Mouse (Mus musculus): ENCODE data around the gene Itpr3. TPM values are rescaled to one million over a fixed set of nuclear protein-coding genes. Genes with fewer than 3 reads are reported as not detected.

Gene Itpr3
- total and polyA plus RNA-seq, 2 experiments from 2014 or later: 0.58 to 4.0 TPM

DNA sequence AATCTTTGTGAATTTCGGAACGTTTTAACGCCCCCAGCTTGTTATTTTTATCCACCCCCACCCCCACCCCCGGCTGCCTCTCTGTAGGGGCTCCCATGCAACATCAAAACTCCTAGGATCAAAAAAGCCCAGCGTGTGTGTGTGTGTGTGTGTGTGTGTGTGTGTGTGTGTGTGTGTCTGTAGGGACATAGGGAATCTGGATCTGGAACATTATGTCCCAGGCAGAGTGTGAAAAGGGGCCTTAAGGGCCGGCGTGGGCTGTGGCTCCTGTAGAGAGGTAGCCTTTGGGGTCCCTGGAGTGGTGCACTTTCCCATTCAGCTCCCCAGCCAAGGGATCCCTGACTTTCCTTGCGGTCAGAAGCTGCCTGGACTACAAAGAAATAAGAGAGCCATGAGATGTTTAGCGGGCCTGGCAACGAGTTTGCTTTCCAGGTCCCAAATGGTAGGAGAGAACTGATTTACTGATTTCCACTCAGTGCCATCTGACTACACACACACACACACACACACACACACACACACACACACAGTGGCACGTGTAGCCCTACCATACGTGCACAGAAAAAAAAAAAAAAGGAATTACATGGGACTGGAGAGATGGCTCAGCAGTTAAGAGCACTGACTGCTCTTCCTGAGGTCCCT, 38.4 kb upstream of the Itpr3 start:
- Histone ChIP-seq H3K36me3 (ENCODE audit: insufficient read depth, low read length) (peaks cover 23% of the 10 kb centered on the region; the same call in 1 of the 2 replicates), H3K4me2 (ENCODE audit: low read depth, low read length) (peak overlapping the region; percentile 62), H3K27ac (peak overlapping the region; percentile 59; the same call in 1 of the 2 replicates), H3K4me1 (ENCODE audit: insufficient read depth, low read length) (peaks cover 5% of the 10 kb centered on the region; the same call in 1 of the 2 replicates), H3K9me3 (ENCODE audit: low read length) (no peaks in the 10 kb centered on the region), H3K9ac (replicated peaks; ENCODE audit: low read length) (peak overlapping the region; percentile 40; the same call in 1 of the 2 replicates), H3K4me3 (ENCODE audit: low read length) (peak overlapping the region; percentile 45), H3K27me3 (ENCODE audit: insufficient read depth, low read length) (no peaks in the 10 kb centered on the region)
- ATAC-seq: peak; percentile 36; the same call in 1 of the 2 replicates
- no peak for DNase-seq (ENCODE audit: low spot score)
- 27% methylated on average over 12 of the region's 12 CpGs for WGBS
- peak; percentile 31; the same call in 1 of the 2 replicates for TF ChIP-seq CTCF (IDR thresholded peaks at IDR 0.05; ENCODE audit: low read depth)

DNA sequence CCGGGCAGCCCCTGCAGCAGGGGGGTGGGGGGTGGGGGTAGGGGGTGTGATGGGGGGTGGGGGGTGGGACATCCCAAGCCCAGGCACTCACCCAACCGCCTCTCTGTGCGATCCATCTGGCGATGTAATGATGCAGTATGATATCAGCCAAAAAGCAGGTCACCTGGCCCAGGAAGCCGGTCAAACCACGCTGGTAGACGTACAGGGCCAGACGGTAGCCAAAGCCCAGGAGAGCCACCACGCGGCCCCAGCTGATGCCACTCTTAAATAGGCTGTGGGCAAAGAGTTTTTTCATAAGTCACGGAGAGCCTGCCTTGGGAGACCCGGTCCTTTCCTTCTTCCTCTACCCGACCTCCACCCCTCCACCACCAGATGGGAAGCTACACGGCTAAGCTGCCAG, 36.0 kb upstream of the Itpr3 start:
- Histone ChIP-seq H3K4me2 (ENCODE audit: low read depth, low read length) (no peak overlapping the region), H3K4me3 (ENCODE audit: low read length) (no peak overlapping the region), H3K36me3 (ENCODE audit: insufficient read depth, low read length) (peaks cover 32% of the 10 kb centered on the region; the same call in 1 of the 2 replicates), H3K4me1 (ENCODE audit: insufficient read depth, low read length) (peaks cover 5% of the 10 kb centered on the region; the same call in 1 of the 2 replicates), H3K27ac (no peak overlapping the region), H3K9me3 (ENCODE audit: low read length) (no peaks in the 10 kb centered on the region), H3K9ac (replicated peaks; ENCODE audit: low read length) (no peak overlapping the region), H3K27me3 (ENCODE audit: insufficient read depth, low read length) (no peaks in the 10 kb centered on the region)
- DNase-seq (ENCODE audit: low spot score) (no peak), ATAC-seq (no peak)
- 76% methylated on average over 14 of the region's 14 CpGs for WGBS
- TF ChIP-seq CTCF (IDR thresholded peaks at IDR 0.05; ENCODE audit: low read depth): no peak

- TF ChIP-seq CTCF (IDR thresholded peaks at IDR 0.05; ENCODE audit: low read depth): no peak
- WGBS: 95% methylated on average over 9 of the region's 9 CpGs
- no peak overlapping the region for H3K4me2 ChIP-seq (ENCODE audit: low read depth, low read length)
- H3K9ac ChIP-seq (replicated peaks; ENCODE audit: low read length): no peak overlapping the region
- H3K4me1 ChIP-seq (ENCODE audit: insufficient read depth, low read length): peaks cover 5% of the 10 kb centered on the region; the same call in 1 of the 2 replicates
- DNase-seq (ENCODE audit: low spot score) (no peak), ATAC-seq (no peak)
- H3K9me3 ChIP-seq (ENCODE audit: low read length): no peaks in the 10 kb centered on the region
- H3K36me3 ChIP-seq (ENCODE audit: insufficient read depth, low read length): peaks cover 32% of the 10 kb centered on the region; the same call in 1 of the 2 replicates
- H3K4me3 ChIP-seq (ENCODE audit: low read length): no peak overlapping the region
- no peaks in the 10 kb centered on the region for H3K27me3 ChIP-seq (ENCODE audit: insufficient read depth, low read length)
- H3K27ac ChIP-seq: no peak overlapping the region
These were observed 35.4 kb upstream of the Itpr3 start for GRCm38 (mm10) chr17:27021736-27022135.

- Histone ChIP-seq H3K4me2 (ENCODE audit: low read depth, low read length) (no peak overlapping the region), H3K36me3 (ENCODE audit: insufficient read depth, low read length) (peaks cover 32% of the 10 kb centered on the region; the same call in 1 of the 2 replicates), H3K9ac (replicated peaks; ENCODE audit: low read length) (no peak overlapping the region), H3K9me3 (ENCODE audit: low read length) (no peaks in the 10 kb centered on the region), H3K4me1 (ENCODE audit: insufficient read depth, low read length) (peaks cover 8% of the 10 kb centered on the region), H3K4me3 (ENCODE audit: low read length) (no peak overlapping the region), H3K27ac (no peak overlapping the region), H3K27me3 (ENCODE audit: insufficient read depth, low read length) (no peaks in the 10 kb centered on the region)
- 86% methylated on average over 4 of the region's 4 CpGs for WGBS
- DNase-seq (ENCODE audit: low spot score): no peak
- no peak for ATAC-seq
- TF ChIP-seq CTCF (IDR thresholded peaks at IDR 0.05; ENCODE audit: low read depth): no peak
These were observed 33.8 kb upstream of the Itpr3 start for GRCm38 (mm10) chr17:27023342-27023741.

DNA sequence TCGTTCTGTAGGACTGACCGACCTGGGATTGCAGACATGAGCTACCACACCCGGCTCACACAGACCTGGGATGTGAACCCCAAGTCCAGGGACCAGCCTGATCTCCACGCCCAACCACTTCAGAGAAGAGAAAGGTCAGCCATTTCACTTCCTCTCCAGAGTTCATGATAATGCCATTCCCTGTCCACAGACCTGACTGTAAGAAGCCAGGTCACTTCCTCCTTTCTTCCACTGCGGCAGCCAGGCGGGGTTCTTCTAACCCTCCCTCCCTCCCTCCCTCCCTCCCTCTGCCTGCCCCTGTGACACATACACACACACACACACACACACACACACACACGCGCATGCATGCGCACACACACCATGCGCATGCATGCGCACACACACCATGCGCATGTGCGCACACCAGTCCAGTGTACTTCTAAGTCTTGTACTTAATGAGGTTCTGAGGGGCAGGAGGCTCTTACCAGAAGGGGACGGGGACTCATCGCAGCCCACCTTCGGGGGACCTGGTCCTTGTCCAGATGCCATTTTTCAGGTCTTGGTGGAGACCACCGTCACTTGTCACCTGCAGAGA, 31.7 kb upstream of the Itpr3 start:
- H3K27me3 ChIP-seq (ENCODE audit: insufficient read depth, low read length): no peaks in the 10 kb centered on the region
- 95% methylated on average over 17 of the region's 17 CpGs for WGBS
- ATAC-seq: no peak

DNA sequence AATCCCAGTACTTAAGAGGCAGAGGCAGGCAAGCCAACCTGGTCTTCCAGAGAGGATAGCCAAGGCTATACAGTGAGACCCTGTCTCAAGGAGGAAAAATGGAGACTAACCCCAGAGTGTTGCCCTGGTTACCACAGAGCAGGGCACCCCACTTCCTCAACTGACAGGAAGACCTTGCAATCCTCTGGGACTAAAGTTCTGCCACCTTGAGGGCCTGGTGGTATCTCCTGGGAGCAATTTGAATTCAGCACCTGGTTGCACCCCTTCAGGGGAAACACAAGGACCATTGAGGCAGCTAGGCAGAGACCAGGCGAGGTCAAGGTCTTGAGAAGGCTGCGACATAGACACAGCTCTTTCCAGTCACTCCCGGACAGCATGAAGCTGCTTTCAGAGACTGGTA, 31.2 kb upstream of the Itpr3 start:
- WGBS: 92% methylated on average over 3 of the region's 3 CpGs

More for the DNA sequence above, 31.7 kb upstream of the Itpr3 start:
- Histone ChIP-seq H3K9ac (replicated peaks; ENCODE audit: low read length) (no peak overlapping the region), H3K36me3 (ENCODE audit: insufficient read depth, low read length) (peaks cover 25% of the 10 kb centered on the region; the same call in 1 of the 2 replicates), H3K9me3 (ENCODE audit: low read length) (no peaks in the 10 kb centered on the region), H3K27ac (no peak overlapping the region), H3K4me3 (ENCODE audit: low read length) (no peak overlapping the region), H3K4me2 (ENCODE audit: low read depth, low read length) (no peak overlapping the region), H3K4me1 (ENCODE audit: insufficient read depth, low read length) (peaks cover 10% of the 10 kb centered on the region)
- DNase-seq (ENCODE audit: low spot score): no peak
- TF ChIP-seq CTCF (IDR thresholded peaks at IDR 0.05; ENCODE audit: low read depth): no peak

More for the DNA sequence above, 31.2 kb upstream of the Itpr3 start:
- H3K36me3 ChIP-seq (ENCODE audit: insufficient read depth, low read length): peaks cover 22% of the 10 kb centered on the region; the same call in 1 of the 2 replicates
- no peaks in the 10 kb centered on the region for H3K9me3 ChIP-seq (ENCODE audit: low read length)
- ATAC-seq: no peak
- peaks cover 10% of the 10 kb centered on the region for H3K4me1 ChIP-seq (ENCODE audit: insufficient read depth, low read length)
- no peak overlapping the region for H3K9ac ChIP-seq (replicated peaks; ENCODE audit: low read length)
- DNase-seq (ENCODE audit: low spot score): no peak
- H3K27ac ChIP-seq: no peak overlapping the region
- no peaks in the 10 kb centered on the region for H3K27me3 ChIP-seq (ENCODE audit: insufficient read depth, low read length)
- H3K4me3 ChIP-seq (ENCODE audit: low read length): no peak overlapping the region
- TF ChIP-seq CTCF (IDR thresholded peaks at IDR 0.05; ENCODE audit: low read depth): no peak
- H3K4me2 ChIP-seq (ENCODE audit: low read depth, low read length): no peak overlapping the region
